Mouse (Mus musculus) forebrain, postnatal 0 days (tissue): ENCODE data around the gene Fam171b. TPM values are rescaled to one million over a fixed set of nuclear protein-coding genes. Genes with fewer than 3 reads are reported as not detected.

ENCODE experiments used
- ATAC-seq: fragments of 200-750 bp; cut with Nextera tagmentation; 2 replicates; pipeline ENCODE4 v1.8.0; 2017; ENCODE audit warnings: mild to moderate bottlenecking, moderate library complexity
- DNase-seq: peaks from one replicate; pipeline ENCODE4 v3.0.0-alpha.2; 2015
- H3K27ac ChIP-seq: fragments of 300-500 bp; sonication (generic); 2 replicates; pipeline ENCODE4 v1.5.1; 2014; ENCODE audit warnings: low read depth, mild to moderate bottlenecking, antibody characterized with exemption, low read length, moderate library complexity, mixed read lengths
- H3K27me3 ChIP-seq: fragments of 300-500 bp; sonication (generic); 2 replicates; pipeline ENCODE4 v1.6.1; 2014; ENCODE audit warnings: mild to moderate bottlenecking, low read length, mixed read lengths; ENCODE audit not compliant: insufficient read depth
- H3K36me3 ChIP-seq: fragments of 300-500 bp; sonication (generic); 2 replicates; pipeline ENCODE4 v1.6.1; 2014; ENCODE audit warnings: mild to moderate bottlenecking, moderate library complexity; ENCODE audit not compliant: insufficient read depth
- H3K4me1 ChIP-seq: fragments of 300-500 bp; sonication (generic); 2 replicates; pipeline ENCODE4 v1.6.1; 2014; ENCODE audit warnings: antibody characterized with exemption; ENCODE audit not compliant: insufficient read depth
- H3K4me2 ChIP-seq: fragments of 300-500 bp; sonication (generic); 2 replicates; pipeline ENCODE4 v1.6.1; 2014; ENCODE audit warnings: low read depth, mild to moderate bottlenecking, moderate library complexity
- H3K4me3 ChIP-seq: fragments of 300-500 bp; sonication (generic); 2 replicates; pipeline ENCODE4 v1.5.1; 2014; ENCODE audit warnings: low read depth, low read length, mixed read lengths
- H3K9ac ChIP-seq: fragments of 300-500 bp; sonication (generic); 2 replicates; pipeline ENCODE4 v1.6.1; 2014; ENCODE audit warnings: mild to moderate bottlenecking
- H3K9me3 ChIP-seq: fragments of 300-500 bp; sonication (generic); 2 replicates; pipeline ENCODE4 v1.6.1; 2016; ENCODE audit warnings: low read length
- CTCF ChIP-seq: sonication (generic); IDR thresholded peaks from 2 replicates; pipeline ENCODE4 v1.5.1; 2016; ENCODE audit warnings: antibody characterized with exemption, control low read depth, low read depth
- WGBS: fragments of 180-500 bp; shearing (Covaris S2); extraction: QIAGEN DNeasy Blood & Tissue Kit; methylation state at CpG from one replicate; pipeline ENCODE4 v1.1.7; 2014; 5-methylcytosine and 5-hydroxymethylcytosine counted together
- polyA plus RNA-seq: library from polyadenylated mRNA; unstranded; fragments of >200 nt; fragmentation: Nextera tagmentation; extraction: Ambion mirVana; gene quantifications from 2 replicates; pipeline ENCODE4 v1.2.1, GENCODE M21; 2015
- total RNA-seq: library from RNA; depleted of rRNA; stranded (reverse); fragments of >200 nt; gene quantifications from 2 replicates; pipeline ENCODE4 v1.2.3, GENCODE M21; 2014; rRNA removed

Fam171b gene
- total and polyA plus RNA-seq, 2 experiments from 2014 or later = 98.9 to 116 TPM

DNA sequence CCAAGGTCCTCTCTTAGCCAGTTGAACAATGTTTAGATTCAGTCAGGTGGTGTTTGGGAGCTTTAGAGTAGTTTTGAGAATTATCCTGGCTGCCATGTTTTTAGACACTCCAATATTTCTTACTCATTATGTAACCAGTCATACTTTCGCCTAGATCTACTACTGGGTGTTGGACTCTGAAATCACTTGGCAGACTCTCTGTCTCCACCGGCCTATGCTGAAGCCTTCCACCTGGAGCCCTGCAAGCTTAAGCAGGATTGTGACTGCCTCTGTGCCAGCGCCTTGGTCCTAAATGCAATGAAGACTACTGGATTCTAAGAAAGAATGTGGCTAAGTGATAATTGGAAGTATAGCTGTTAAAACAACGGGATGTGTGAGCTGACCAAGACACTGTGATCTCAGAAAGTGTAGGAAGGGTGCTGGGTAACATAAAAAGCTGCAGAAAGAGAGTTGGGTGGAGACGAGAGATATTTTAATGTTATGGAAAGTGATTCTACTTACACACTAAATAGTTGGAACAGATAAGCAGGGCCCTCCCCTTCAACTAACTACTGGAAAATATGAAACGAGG, 71.5 kb downstream of the Fam171b start:
- TF ChIP-seq CTCF = no peak
- WGBS = 78% methylated on average over 6 of the region's 6 CpGs
- Histone ChIP-seq H3K9ac (no peak overlapping the region), H3K36me3 (peaks cover 16% of the 10 kb centered on the region), H3K27me3 (no peaks in the 10 kb centered on the region), H3K4me1 (no peaks in the 10 kb centered on the region), H3K9me3 (no peaks in the 10 kb centered on the region), H3K4me2 (no peak overlapping the region), H3K4me3 (no peak overlapping the region), H3K27ac (no peak overlapping the region)
- DNase-seq = no peak
- no peak for ATAC-seq

DNA sequence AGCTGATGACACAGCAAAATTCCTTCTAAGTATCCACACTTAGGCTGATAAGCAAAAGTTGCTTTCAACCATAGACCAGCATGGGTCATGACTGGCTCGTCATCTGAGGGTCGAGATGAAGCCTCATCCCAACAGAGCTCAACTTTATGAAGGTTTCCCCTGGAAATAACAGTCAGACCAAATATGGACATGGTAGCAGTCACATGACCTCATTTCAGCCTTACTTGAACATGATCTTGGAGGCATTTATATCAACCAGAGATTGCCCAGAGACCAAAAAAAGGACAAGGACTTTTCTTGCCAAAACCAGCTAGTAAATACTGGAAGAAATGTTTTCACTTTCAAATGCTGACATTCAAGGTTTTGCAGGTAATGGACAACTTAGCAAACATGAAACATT, 81.3 kb downstream of the Fam171b start:
- TF ChIP-seq CTCF = no peak
- H3K36me3 ChIP-seq = no peaks in the 10 kb centered on the region
- H3K4me1 ChIP-seq = no peaks in the 10 kb centered on the region
- no peaks in the 10 kb centered on the region for H3K27me3 ChIP-seq
- no peak overlapping the region for H3K4me2 ChIP-seq
- DNase-seq (no peak), ATAC-seq (no peak)
- no peak overlapping the region for H3K9ac ChIP-seq
- H3K27ac ChIP-seq = no peak overlapping the region
- WGBS = 90% methylated on average over 2 of the region's 2 CpGs
- H3K9me3 ChIP-seq = no peaks in the 10 kb centered on the region
- no peak overlapping the region for H3K4me3 ChIP-seq

DNA sequence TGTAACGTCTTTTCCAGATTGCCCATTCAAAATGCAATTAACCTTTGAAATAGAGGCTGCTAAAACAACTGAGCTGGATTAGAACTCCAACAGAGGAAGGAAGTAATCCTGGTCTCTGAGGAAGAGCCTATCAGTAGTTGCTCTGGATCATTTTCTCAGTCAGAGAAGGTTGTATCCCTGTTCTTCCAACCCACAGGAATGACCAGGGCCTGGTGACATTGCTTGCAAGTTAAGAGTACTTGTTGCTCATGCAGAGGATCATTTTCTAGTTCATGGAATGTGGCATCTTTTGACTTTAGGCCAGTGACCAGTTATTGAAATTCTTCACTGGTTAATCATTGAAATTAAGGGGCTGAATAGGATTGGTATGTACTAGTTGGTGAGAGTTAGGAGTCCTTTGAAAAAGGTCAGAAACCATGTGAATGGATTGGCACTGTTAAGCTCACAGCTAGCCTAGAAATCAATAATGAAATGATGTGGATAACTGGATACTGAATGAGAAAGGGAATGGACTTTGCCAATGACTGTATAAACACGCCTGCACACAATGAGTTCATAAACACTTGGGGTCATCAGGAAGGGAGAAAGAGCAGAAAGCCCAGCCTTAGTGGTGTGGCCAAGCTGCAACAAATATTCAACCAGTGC, 89.6 kb downstream of the Fam171b start:
- DNase-seq = no peak
- no peak overlapping the region for H3K9ac ChIP-seq
- no peak overlapping the region for H3K27ac ChIP-seq
- TF ChIP-seq CTCF = no peak
- 72% methylated on average over 2 of the region's 2 CpGs for WGBS
- no peaks in the 10 kb centered on the region for H3K27me3 ChIP-seq
- ATAC-seq = no peak
- H3K4me3 ChIP-seq = no peak overlapping the region
- H3K4me1 ChIP-seq = no peaks in the 10 kb centered on the region
- no peaks in the 10 kb centered on the region for H3K9me3 ChIP-seq
- no peaks in the 10 kb centered on the region for H3K36me3 ChIP-seq
- H3K4me2 ChIP-seq = no peak overlapping the region

DNA sequence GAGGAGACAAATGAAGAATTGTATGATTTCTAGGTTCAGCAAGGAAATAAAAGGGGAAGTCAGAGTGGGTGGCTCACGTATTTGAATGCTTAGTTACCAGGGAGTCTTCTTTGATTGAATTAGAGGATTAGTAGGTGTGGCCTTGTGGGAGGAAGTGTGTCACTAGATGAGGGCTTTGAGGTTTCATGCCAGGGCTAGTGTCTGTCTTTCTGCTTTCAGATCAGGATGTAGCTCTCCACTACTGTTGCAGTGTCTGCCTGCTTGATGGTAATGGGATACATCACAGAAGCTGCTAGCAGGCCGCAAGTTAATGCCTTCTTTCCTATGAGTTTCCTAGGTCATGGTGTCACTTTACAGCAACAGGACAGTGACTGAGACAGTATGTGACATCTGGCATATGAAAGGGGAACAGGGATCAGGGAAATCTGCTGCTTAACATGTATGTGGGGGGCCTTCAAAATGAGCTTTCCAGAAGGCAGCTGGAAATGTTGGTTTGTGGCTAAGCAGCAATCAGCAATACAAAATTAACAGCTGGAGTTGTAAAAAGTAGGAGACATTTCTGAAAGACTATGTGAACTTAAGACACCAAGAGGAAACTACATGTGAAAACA, 117.1 kb downstream of the Fam171b start:
- no peak overlapping the region for H3K4me2 ChIP-seq
- no peaks in the 10 kb centered on the region for H3K36me3 ChIP-seq
- H3K9me3 ChIP-seq = no peaks in the 10 kb centered on the region
- DNase-seq = no peak
- no peak for ATAC-seq
- 58% methylated on average over 2 of the region's 2 CpGs for WGBS
- no peak for TF ChIP-seq CTCF
- H3K9ac ChIP-seq = no peak overlapping the region
- H3K27ac ChIP-seq = no peak overlapping the region
- no peak overlapping the region for H3K4me3 ChIP-seq
- H3K4me1 ChIP-seq = no peaks in the 10 kb centered on the region
- H3K27me3 ChIP-seq = no peaks in the 10 kb centered on the region

Other genes starting within 250 kb of the Fam171b start
- 106 and 110 TPM in 2 replicates for gene Zc3h15, start 168.2 kb upstream of the Fam171b start, total RNA-seq
- gene Zc3h15, start 168.2 kb upstream of the Fam171b start, polyA plus RNA-seq = 157 and 189 TPM in 2 replicates
- 17.2 and 27.7 TPM in 2 replicates for gene Itgav, start 88.2 kb upstream of the Fam171b start, total RNA-seq
- gene Itgav, start 88.2 kb upstream of the Fam171b start, polyA plus RNA-seq = 17.6 and 22.6 TPM in 2 replicates
- gene Zswim2, start 128.6 kb downstream of the Fam171b start, total RNA-seq = 0.15 and 0.48 TPM in 2 replicates
- not detected in 2 replicates for gene Zswim2, start 128.6 kb downstream of the Fam171b start, polyA plus RNA-seq
- not detected in 2 replicates for gene Gm13698, start 143.1 kb downstream of the Fam171b start, total RNA-seq
- gene Gm13698, start 143.1 kb downstream of the Fam171b start, polyA plus RNA-seq = not detected in 2 replicates
- gene Gm13693, start 148.9 kb downstream of the Fam171b start, total RNA-seq = not detected in 2 replicates
- not detected in 2 replicates for gene Gm13693, start 148.9 kb downstream of the Fam171b start, polyA plus RNA-seq
- gene Gm13695, start 154.7 kb downstream of the Fam171b start, total RNA-seq = not detected in 2 replicates
- gene Gm13695, start 154.7 kb downstream of the Fam171b start, polyA plus RNA-seq = not detected in 2 replicates
- not detected in 2 replicates for gene Gm13696, start 160.5 kb downstream of the Fam171b start, total RNA-seq
- gene Gm13696, start 160.5 kb downstream of the Fam171b start, polyA plus RNA-seq = not detected in 2 replicates
- not detected in 2 replicates for gene Gm13694, start 166.3 kb downstream of the Fam171b start, total RNA-seq
- not detected in 2 replicates for gene Gm13694, start 166.3 kb downstream of the Fam171b start, polyA plus RNA-seq
- gene Gm13697, start 172.1 kb downstream of the Fam171b start, total RNA-seq = not detected in 2 replicates
- gene Gm13697, start 172.1 kb downstream of the Fam171b start, polyA plus RNA-seq = not detected in 2 replicates
- not detected in 2 replicates for gene Gm13691, start 177.9 kb downstream of the Fam171b start, total RNA-seq
- not detected in 2 replicates for gene Gm13691, start 177.9 kb downstream of the Fam171b start, polyA plus RNA-seq